Comparison of ENCODE assay signal across 14 mouse cellular contexts in the genomic region with DNA sequence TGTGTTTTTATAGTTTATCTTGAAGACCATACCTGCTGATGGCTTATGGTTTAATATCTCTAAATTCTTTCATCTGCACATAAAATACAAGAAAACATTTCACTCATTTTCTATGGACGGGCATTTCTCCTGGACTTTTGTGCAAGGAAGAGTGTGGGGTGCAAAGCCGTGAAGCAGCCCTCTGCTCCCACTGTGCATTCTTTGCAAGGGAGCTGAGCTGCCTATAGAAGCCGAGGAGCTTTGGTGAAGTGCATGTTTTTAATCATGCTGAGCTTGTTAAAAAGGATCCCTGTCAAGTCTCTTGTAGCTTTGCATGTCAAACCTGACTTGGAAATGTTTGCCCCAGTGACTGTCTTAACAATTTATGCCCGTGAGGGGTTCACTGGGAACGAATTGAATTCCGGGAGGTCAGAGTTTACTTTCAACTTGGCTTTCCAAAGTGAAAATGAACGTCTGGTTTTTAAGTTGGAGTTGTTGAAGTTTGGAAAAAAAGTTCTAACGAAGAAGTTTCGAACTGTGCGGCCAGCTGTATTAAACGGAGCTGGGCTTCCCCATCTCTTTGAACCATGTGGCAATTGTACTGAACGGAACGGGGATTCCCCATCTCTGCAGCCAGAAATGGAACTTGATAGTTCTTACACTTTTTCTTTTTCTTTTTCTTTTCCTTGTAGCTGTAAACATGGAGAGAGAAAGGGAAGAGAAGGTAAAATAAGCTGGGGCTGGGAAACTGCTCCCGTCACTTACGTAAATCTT. TPM values are rescaled to one million over a fixed set of nuclear protein-coding genes. Genes with fewer than 3 reads are reported as not detected.
A peak's percentile ranks its signal among the peaks of the same experiment; 100 is the strongest.
DNase-seq lines count a peak whose midpoint lies in the region; ATAC-seq and TF ChIP-seq lines count a peak whose summit lies in the region.
"Had no signal": no experiment of that assay in that cellular context is flagged by ENCODE, and none has a peak within 500 bp of the region (broad histone marks: within the 10 kb centered on the region; RNA-seq: fewer than 3 reads in every experiment).

No protein-coding gene starts in this region.

- TF ChIP-seq CTCF in kidney, postnatal 0 days (IDR thresholded peaks at IDR 0.05; ENCODE audit: low read depth): no peak

- no peak overlapping the region; the same call in 1 of the 2 replicates for H3K4me3 ChIP-seq in forebrain, embryonic 10.5 days
- no peak overlapping the region for H3K4me3 ChIP-seq in forebrain, embryonic 16.5 days (replicated peaks; ENCODE audit: low read length)
- H3K4me3 ChIP-seq in kidney, postnatal 0 days (replicated peaks; ENCODE audit: low read depth, low read length): no peak overlapping the region
- no peak overlapping the region for H3K4me3 ChIP-seq in forebrain, embryonic 14.5 days (ENCODE audit: low read depth, low read length)
- H3K4me3 ChIP-seq in stomach, embryonic 15.5 days (replicated peaks): 0 out of 2 replicates have a peak overlapping the region, but pooled peaks have one; percentile 8
- H3K4me3 ChIP-seq: liver, embryonic 15.5 days; megakaryocyte, embryonic 14.5 days had no signal

- no peak overlapping the region for H3K9ac ChIP-seq in forebrain, embryonic 16.5 days (replicated peaks; ENCODE audit: low read depth, low read length)
- H3K9ac ChIP-seq in kidney, postnatal 0 days (ENCODE audit: low read depth, low read length): no peak overlapping the region
- H3K9ac ChIP-seq in forebrain, embryonic 14.5 days (ENCODE audit: low read length): no peak overlapping the region
- H3K9ac ChIP-seq in stomach, embryonic 15.5 days: no peak overlapping the region
- H3K9ac ChIP-seq: liver, embryonic 15.5 days had no signal

- peak overlapping the region; percentile 26; the same call in 1 of the 2 replicates for H3K27ac ChIP-seq in forebrain, embryonic 10.5 days
- no peak overlapping the region for H3K27ac ChIP-seq in forebrain, embryonic 16.5 days (ENCODE audit: low read length)
- H3K27ac ChIP-seq in kidney, postnatal 0 days: no peak overlapping the region
- no peak overlapping the region for H3K27ac ChIP-seq in forebrain, embryonic 14.5 days (ENCODE audit: low read depth, low read length)
- H3K27ac ChIP-seq in stomach, embryonic 15.5 days: no peak overlapping the region
- H3K27ac ChIP-seq: liver, embryonic 15.5 days had no signal

- 35% methylated on average over 15 of the region's 15 CpGs for WGBS in forebrain, embryonic 10.5 days
- WGBS in forebrain, embryonic 16.5 days: 15% methylated on average over 15 of the region's 15 CpGs
- 33% methylated on average over 15 of the region's 15 CpGs for whole genome bisulfite sequencing in kidney, postnatal 0 days
- 13% methylated on average over 15 of the region's 15 CpGs for WGBS in forebrain, embryonic 14.5 days
- 43% methylated on average over 15 of the region's 15 CpGs for WGBS in stomach, embryonic 15.5 days

- H3K9me3 ChIP-seq in forebrain, embryonic 10.5 days: no peaks in the 10 kb centered on the region
- no peaks in the 10 kb centered on the region for H3K9me3 ChIP-seq in forebrain, embryonic 16.5 days (ENCODE audit: control insufficient read depth, low read length)
- H3K9me3 ChIP-seq in kidney, postnatal 0 days (replicated peaks; ENCODE audit: low read length): no peaks in the 10 kb centered on the region
- H3K9me3 ChIP-seq in forebrain, embryonic 14.5 days (replicated peaks; ENCODE audit: control insufficient read depth, low read length): no peaks in the 10 kb centered on the region
- H3K9me3 ChIP-seq in stomach, embryonic 15.5 days: no peaks in the 10 kb centered on the region
- H3K9me3 ChIP-seq: liver, embryonic 15.5 days; megakaryocyte, embryonic 14.5 days had no signal

- no peak for ATAC-seq in forebrain, embryonic 16.5 days
- no peak for ATAC-seq in kidney, postnatal 0 days (replicated peaks; ENCODE audit: low FRiP score, low read depth)
- ATAC-seq in forebrain, embryonic 14.5 days: no peak
- no peak for ATAC-seq in stomach, embryonic 15.5 days (ENCODE audit: insufficient read depth, low FRiP score, low read depth)

- DNase-seq in forebrain, embryonic 10.5 days (ENCODE audit: extremely low spot score, low spot score): no peak
- peak; percentile 42 for DNase-seq in kidney, postnatal 0 days (ENCODE audit: low spot score)
- DNase-seq in kidney, adult 8-10 months: no peak
- DNase-seq in forebrain, embryonic 14.5 days (ENCODE audit: low spot score): peak; percentile 28
- DNase-seq in cerebellum, adult 11 months: no peak
- no peak for DNase-seq in heart, postnatal 25 days (ENCODE audit: low spot score)
- DNase-seq: cerebellum, adult 11-12 months; gastrocnemius, postnatal 25 days; heart, postnatal 14 days; thymus, postnatal 25 days had no signal

- H3K36me3 ChIP-seq in forebrain, embryonic 10.5 days (replicated peaks): 0 out of 2 replicates have a peak, but pooled peaks cover 3% of the 10 kb centered on the region
- H3K36me3 ChIP-seq in forebrain, embryonic 16.5 days (ENCODE audit: control insufficient read depth, insufficient read depth): no peaks in the 10 kb centered on the region
- H3K36me3 ChIP-seq in kidney, postnatal 0 days (ENCODE audit: insufficient read depth, low read length): no peaks in the 10 kb centered on the region
- H3K36me3 ChIP-seq in forebrain, embryonic 14.5 days (ENCODE audit: control insufficient read depth, insufficient read depth, low read length): no peaks in the 10 kb centered on the region
- H3K36me3 ChIP-seq in stomach, embryonic 15.5 days: no peaks in the 10 kb centered on the region
- H3K36me3 ChIP-seq: liver, embryonic 15.5 days had no signal

- peaks cover 49% of the 10 kb centered on the region for H3K4me1 ChIP-seq in forebrain, embryonic 10.5 days
- H3K4me1 ChIP-seq in forebrain, embryonic 16.5 days (replicated peaks; ENCODE audit: control insufficient read depth, insufficient read depth, low read length): no peaks in the 10 kb centered on the region
- no peaks in the 10 kb centered on the region; the same call in none of the 2 replicates for H3K4me1 ChIP-seq in kidney, postnatal 0 days (replicated peaks; ENCODE audit: insufficient read depth, low read length)
- H3K4me1 ChIP-seq in forebrain, embryonic 14.5 days (ENCODE audit: control insufficient read depth, insufficient read depth, low read length): no peaks in the 10 kb centered on the region; the same call in 1 of the 2 replicates
- no peaks in the 10 kb centered on the region for H3K4me1 ChIP-seq in stomach, embryonic 15.5 days
- H3K4me1 ChIP-seq: liver, embryonic 15.5 days; megakaryocyte, embryonic 14.5 days had no signal

- intact Hi-C loops in heart, postnatal 25 days (cut with DNase I): no loop called here

- no peaks in the 10 kb centered on the region for H3K27me3 ChIP-seq in forebrain, embryonic 10.5 days (ENCODE audit: poor library complexity, severe bottlenecking)
- H3K27me3 ChIP-seq in forebrain, embryonic 16.5 days (replicated peaks; ENCODE audit: control insufficient read depth, insufficient read depth, low read length): no peaks in the 10 kb centered on the region
- H3K27me3 ChIP-seq in kidney, postnatal 0 days (ENCODE audit: insufficient read depth, low read length): no peaks in the 10 kb centered on the region
- H3K27me3 ChIP-seq in forebrain, embryonic 14.5 days (replicated peaks; ENCODE audit: control insufficient read depth, insufficient read depth, low read length): no peaks in the 10 kb centered on the region
- H3K27me3 ChIP-seq in stomach, embryonic 15.5 days (replicated peaks): no peaks in the 10 kb centered on the region
- H3K27me3 ChIP-seq: liver, embryonic 15.5 days; megakaryocyte, embryonic 14.5 days had no signal

- H3K4me2 ChIP-seq in forebrain, embryonic 16.5 days (ENCODE audit: low read length): no peak overlapping the region
- H3K4me2 ChIP-seq in kidney, postnatal 0 days (ENCODE audit: low read length): no peak overlapping the region; the same call in 1 of the 2 replicates
- H3K4me2 ChIP-seq in forebrain, embryonic 14.5 days (ENCODE audit: low read length): no peak overlapping the region
- H3K4me2 ChIP-seq in stomach, embryonic 15.5 days: peak overlapping the region; percentile 14
- H3K4me2 ChIP-seq: liver, embryonic 15.5 days had no signal

RNA-seq across cellular contexts. Expression of gene Nhsl1, which starts 22.8 kb away (rescaled TPM):
- polyA plus RNA-seq in forebrain, embryonic 10.5 days (2016; fragmentation: Nextera tagmentation; extraction: Ambion mirVana): 11.4 and 11.6 TPM in 2 replicates
- 16.9 and 17.4 TPM in 2 replicates for polyA plus RNA-seq in forebrain, embryonic 16.5 days (2015; fragmentation: Nextera tagmentation; extraction: Ambion mirVana)
- polyA plus RNA-seq in kidney, postnatal 0 days (2015; fragmentation: Nextera tagmentation; extraction: Ambion mirVana): 8.5 and 8.8 TPM in 2 replicates
- polyA plus RNA-seq in forebrain, embryonic 14.5 days (2014; fragmentation: Nextera tagmentation; extraction: Ambion mirVana): 17.1 and 17.9 TPM in 2 replicates
- 7.0 and 8.2 TPM in 2 replicates for polyA plus RNA-seq in stomach, embryonic 15.5 days (2015; fragmentation: Nextera tagmentation; extraction: Ambion mirVana)
- 10 to 100 TPM; 19.2 to 21.4 TPM for total RNA-seq in heart, postnatal 25 days (2021)

Comparison
In these comparisons a context has a peak if more than half of its experiments do, and no peak if none do; other contexts are left out.
1. DNase-seq: peak in kidney, postnatal 0 days (single experiment) and forebrain, embryonic 14.5 days (single experiment); none in forebrain, embryonic 10.5 days (single experiment), kidney, adult 8-10 months (0 of 2), cerebellum, adult 11 months (single experiment) and heart, postnatal 25 days (single experiment).